Mouse (Mus musculus): ENCODE data around the gene Timd2.
"Not testable (repeated sequence)": the region's sequence is repeated elsewhere in the genome, so short reads cannot be mapped to it uniquely, and the experiment has no call there.

Gene Timd2

GRCm38 (mm10) chr11:46706664-46707356 lies at the start of gene Timd2:
Gene Timd2 (minus strand): TSS chr11:46707061.
- no peak for DNase-seq

GRCm38 (mm10) chr11:46755714-46756113 lies 48.9 kb upstream of the Timd2 start:
- not testable (repeated sequence) for DNase-seq

GRCm38 (mm10) chr11:46754669-46755068 lies 47.8 kb upstream of the Timd2 start:
- no peak for DNase-seq

GRCm38 (mm10) chr11:46753662-46754061 lies 46.8 kb upstream of the Timd2 start:
- no peak for DNase-seq

GRCm38 (mm10) chr11:46747996-46748395 lies 41.1 kb upstream of the Timd2 start:
- no peak for DNase-seq

GRCm38 (mm10) chr11:46741716-46742115 lies 34.9 kb upstream of the Timd2 start:
- no peak for DNase-seq

- DNase-seq = no peak
These were observed 34.0 kb upstream of the Timd2 start for GRCm38 (mm10) chr11:46740886-46741285.

GRCm38 (mm10) chr11:46739501-46739900 lies 32.6 kb upstream of the Timd2 start:
- DNase-seq = no peak

GRCm38 (mm10) chr11:46735076-46735475 lies 28.2 kb upstream of the Timd2 start, which contains the start of gene Havcr1:
Gene Havcr1 (plus strand): TSS chr11:46735080.
- not testable (repeated sequence) for DNase-seq

GRCm38 (mm10) chr11:46734617-46735016 lies 27.8 kb upstream of the Timd2 start:
- no peak for DNase-seq

- DNase-seq = no peak
These were observed 26.5 kb upstream of the Timd2 start for GRCm38 (mm10) chr11:46733242-46733789.

- no peak for DNase-seq
These were observed 24.7 kb upstream of the Timd2 start for GRCm38 (mm10) chr11:46731541-46732070.

GRCm38 (mm10) chr11:46698830-46699229 lies 8.0 kb downstream of the Timd2 start:
- DNase-seq = no peak

GRCm38 (mm10) chr11:46698278-46698655 lies 8.6 kb downstream of the Timd2 start:
- no peak for DNase-seq

GRCm38 (mm10) chr11:46697433-46698277 lies 9.2 kb downstream of the Timd2 start:
- no peak for DNase-seq

- not testable (repeated sequence) for DNase-seq
These were observed 11.0 kb downstream of the Timd2 start for GRCm38 (mm10) chr11:46695849-46696248.

- no peak for DNase-seq
These were observed 16.7 kb downstream of the Timd2 start for GRCm38 (mm10) chr11:46690136-46690535.

- no peak for DNase-seq
These were observed 23.1 kb downstream of the Timd2 start for GRCm38 (mm10) chr11:46683723-46684122.

- no peak for DNase-seq
These were observed 24.0 kb downstream of the Timd2 start for GRCm38 (mm10) chr11:46682842-46683241.

- DNase-seq = no peak
These were observed 38.9 kb downstream of the Timd2 start for GRCm38 (mm10) chr11:46667938-46668337.

GRCm38 (mm10) chr11:46667105-46667504 lies 39.8 kb downstream of the Timd2 start:
- DNase-seq = no peak

GRCm38 (mm10) chr11:46665599-46666522 lies 41.0 kb downstream of the Timd2 start:
- DNase-seq = no peak

Data from cerebellum, postnatal 36 days (tissue).